19 mouse cellular contexts compared by ENCODE assay signal in genomic region chr3:15200309-15200708, GRCm38 (mm10).
DNase-seq lines count a peak whose midpoint lies in the region; ATAC-seq and TF ChIP-seq lines count a peak whose summit lies in the region.
"Had no signal": no experiment of that assay in that cellular context is flagged by ENCODE, and none has a peak within 500 bp of the region (broad histone marks: within the 10 kb centered on the region; RNA-seq: fewer than 3 reads in every experiment).

No protein-coding gene starts in this region.

- in situ Hi-C loops in Patski (cut with MboI; ENCODE audit: low pct_unique_long_range_greater_than_20kb), result loop anchor here (5.0 kb wide), 1 partner anchor 37 kb away; no protein-coding TSS in a partner anchor

- TF ChIP-seq CTCF in Patski (IDR thresholded peaks at IDR 0.05), result no peak

- POLR2A ChIA-PET in Patski (lab: Charles Lee), result interaction anchor here (0.6 kb wide), 1 partner anchor 9 kb away, joined by 3 read pairs; no protein-coding TSS in a partner anchor

- H3K27me3 ChIP-seq in Patski, result no peaks in the 10 kb centered on the region
- H3K27me3 ChIP-seq: CH12.LX had no signal

- peak; percentile 88 for DNase-seq in Muller cell, postnatal 12 days (ENCODE audit: inconsistent ontology term)
- peak; percentile 64 for DNase-seq in Patski (ENCODE audit: low read depth, low spot score)
- no peak for DNase-seq in lung, postnatal 4 days
- no peak for DNase-seq in gastrocnemius, postnatal 25 days
- DNase-seq: adrenal gland, adult 2 months; adrenal gland, adult 8-10 months; adrenal gland, postnatal 10 days; adrenal gland, postnatal 14 days; adrenal gland, postnatal 25 days; adrenal gland, postnatal 36 days; B cell, adult 2 months; cerebellum, adult 11 months; cerebellum, adult 11-12 months; cerebellum, adult 18-20 months; cerebellum, adult 2 months; cerebellum, adult 8-10 months had no signal

- ATAC-seq in Patski, result peak; percentile 71
- ATAC-seq: activated CD4-positive, CD25-positive, alpha-beta regulatory T cell, adult 4 months; CD4-positive, CD25-positive, alpha-beta regulatory T cell, adult 4 months had no signal

- CTCF ChIA-PET in Patski (lab: Charles Lee), result interaction anchor here (1.4 to 1.7 kb wide), 3 partner anchors 15 to 326 kb away, joined by 5 to 9 read pairs (median 6); no protein-coding TSS in a partner anchor

Comparison
In these comparisons a context has a peak if more than half of its experiments do, and no peak if none do; other contexts are left out.
1. DNase-seq: peak in Muller cell, postnatal 12 days (single experiment) and Patski (single experiment); none in lung, postnatal 4 days (0 of 2) and gastrocnemius, postnatal 25 days (single experiment).